Mouse (Mus musculus): ENCODE results near the gene Amer1. TPM values are rescaled to one million over a fixed set of nuclear protein-coding genes. Genes with fewer than 3 reads are reported as not detected.

Amer1 gene
- polyA plus RNA-seq (2012) = 0.56 and 0.61 TPM in 2 replicates

GRCm38 (mm10) chrX:95444776-95445111 lies at the start of gene Amer1:
Gene Amer1 (minus strand): TSS chrX:95444872.

Other genes starting within 250 kb of the Amer1 start
- gene Arhgef9, start 248.0 kb downstream of the Amer1 start, polyA plus RNA-seq (2012) = 0.47 and 0.93 TPM in 2 replicates
- not detected in 2 replicates for gene Asb12, start 113.1 kb upstream of the Amer1 start, polyA plus RNA-seq (2012)
- not detected in 2 replicates for gene Pfn5, start 113.2 kb upstream of the Amer1 start, polyA plus RNA-seq (2012)
- 0.30 and 0.54 TPM in 2 replicates for gene Zc4h2, start 213.6 kb upstream of the Amer1 start, polyA plus RNA-seq (2012)

Data from megakaryocyte-erythroid progenitor cell, adult 5 weeks (primary cell).